Mouse (Mus musculus) R1 (cell line): ENCODE measurements around the gene Eif4a1.
"Not testable (repeated sequence)": the region's sequence is repeated elsewhere in the genome, so short reads cannot be mapped to it uniquely, and the experiment has no call there.

Experiments
- DNase-seq: peaks from one replicate; pipeline ENCODE4 v3.0.0-alpha.2; 2018; ENCODE audit warnings: low read depth, low spot score

The Eif4a1 gene

GRCm38 (mm10) chr11:69633128-69633866 is 38.9 kb downstream of the Eif4a1 start:
- DNase-seq: peak; percentile 69

- DNase-seq: peak; percentile 100
Observed at GRCm38 (mm10) chr11:69632284-69633089, 39.7 kb downstream of the Eif4a1 start, which contains the start of gene Fxr2. TSS of gene Fxr2 (plus strand) at chr11:69632990.

GRCm38 (mm10) chr11:69629802-69630201 is 42.4 kb downstream of the Eif4a1 start:
- DNase-seq: peak; percentile 72

- peak; percentile 91 for DNase-seq
Observed at GRCm38 (mm10) chr11:69628286-69628685, 43.9 kb downstream of the Eif4a1 start.

- not testable (repeated sequence) for DNase-seq
Observed at GRCm38 (mm10) chr11:69624339-69624738, 47.9 kb downstream of the Eif4a1 start.

GRCm38 (mm10) chr11:69623006-69623405 is 49.2 kb downstream of the Eif4a1 start:
- DNase-seq: peak; percentile 66

- DNase-seq: no peak
Observed at GRCm38 (mm10) chr11:69622406-69622805, 49.8 kb downstream of the Eif4a1 start.

- DNase-seq: peak; percentile 23
Observed at GRCm38 (mm10) chr11:69621571-69622268, 50.5 kb downstream of the Eif4a1 start, which contains the start of gene Sat2. TSS of gene Sat2 (plus strand) at chr11:69622024.

GRCm38 (mm10) chr11:69620394-69621081 is 51.7 kb downstream of the Eif4a1 start:
- DNase-seq: no peak

GRCm38 (mm10) chr11:69617805-69618204 is 54.4 kb downstream of the Eif4a1 start, which contains the start of gene Shbg:
TSS of gene Shbg (minus strand) at chr11:69617905.
- DNase-seq: no peak
